8 mouse cellular contexts compared by ENCODE assay signal in the genomic region with DNA sequence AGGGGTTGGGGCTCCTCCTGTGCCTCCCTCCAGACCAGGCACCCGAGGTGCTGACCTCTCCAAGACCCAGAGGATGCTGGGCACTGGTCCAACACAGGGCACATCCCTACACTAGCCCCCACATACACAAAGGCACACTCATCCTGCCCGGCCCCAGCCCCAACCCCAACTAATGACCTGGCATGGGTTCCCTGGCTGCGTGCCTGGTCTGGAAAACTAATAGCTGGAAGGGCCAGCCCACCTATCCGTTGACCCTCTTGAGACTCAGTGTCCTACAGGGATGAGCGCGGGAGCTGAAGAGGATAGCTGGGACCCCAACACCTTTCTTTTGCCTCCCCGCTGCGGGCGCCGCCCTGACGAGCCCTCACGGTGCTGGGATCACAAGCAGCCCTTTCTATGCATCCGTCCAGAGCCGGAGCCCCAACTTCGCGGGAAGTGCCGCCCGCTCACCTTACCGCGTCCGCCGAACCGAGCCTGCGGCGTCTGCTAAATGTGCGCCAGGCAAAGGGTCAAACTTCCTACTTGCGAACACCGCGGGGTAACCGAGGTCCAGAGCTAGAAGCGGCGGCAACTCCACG. TPM values are rescaled to one million over a fixed set of nuclear protein-coding genes. Genes with fewer than 3 reads are reported as not detected.
DNase-seq lines count a peak whose midpoint lies in the region; ATAC-seq and TF ChIP-seq lines count a peak whose summit lies in the region.

No protein-coding gene starts in this region.

- no peak for TF ChIP-seq CTCF in kidney, adult 2 months (conservative IDR thresholded peaks at IDR 0.05; ENCODE audit: insufficient read depth, insufficient read length, low read depth, low read length)
- no peak for TF ChIP-seq CTCF in forebrain, postnatal 0 days (IDR thresholded peaks at IDR 0.05; ENCODE audit: low read depth)
- no peak for TF ChIP-seq CTCF in liver, embryonic 14.5 days (IDR thresholded peaks at IDR 0.05; ENCODE audit: low read depth)

- H3K4me3 ChIP-seq in kidney, adult 2 months (ENCODE audit: insufficient read depth, low read depth, low read length), result peak overlapping the region; percentile 36
- peak overlapping the region; percentile 32 for H3K4me3 ChIP-seq in forebrain, postnatal 0 days (ENCODE audit: low read depth, low read length)
- peak overlapping the region; percentile 3 to 49 for H3K4me3 ChIP-seq in liver, embryonic 14.5 days (ENCODE audit: insufficient read depth in 1 of 2, low read depth in 2 of 2, low read length in 2 of 2)

- H3K9ac ChIP-seq in forebrain, postnatal 0 days, result no peak overlapping the region
- peak overlapping the region; percentile 27; the same call in 1 of the 2 replicates for H3K9ac ChIP-seq in liver, embryonic 14.5 days (replicated peaks)

- TF ChIP-seq POLR2A in kidney, adult 2 months (IDR thresholded peaks at IDR 0.05; ENCODE audit: low read depth, low read length), result no peak

- peak; percentile 35 for DNase-seq in kidney, adult 2 months
- no peak for DNase-seq in kidney, adult 11 months
- DNase-seq in brain, adult 2 months (ENCODE audit: low read depth, low spot score), result peak; percentile 53
- DNase-seq in forebrain, postnatal 0 days, result no peak
- no peak for DNase-seq in liver, embryonic 14.5 days (ENCODE audit: low read depth in 3 of 3, low spot score in 3 of 3)
- no peak for DNase-seq in spleen, postnatal 36 days (ENCODE audit: low spot score in 2 of 2)
- DNase-seq in gastrocnemius, postnatal 14 days, result no peak
- DNase-seq in urinary bladder, postnatal 25 days (ENCODE audit: low spot score), result no peak

- H3K4me2 ChIP-seq in forebrain, postnatal 0 days (ENCODE audit: low read depth), result peak overlapping the region; percentile 50
- H3K4me2 ChIP-seq in liver, embryonic 14.5 days (ENCODE audit: low read depth), result peak overlapping the region; percentile 66

- no peaks in the 10 kb centered on the region for H3K9me3 ChIP-seq in forebrain, postnatal 0 days (ENCODE audit: low read length)
- H3K9me3 ChIP-seq in liver, embryonic 14.5 days (ENCODE audit: control insufficient read depth, low read length), result no peaks in the 10 kb centered on the region

- no peaks in the 10 kb centered on the region for H3K27me3 ChIP-seq in kidney, adult 2 months (replicated peaks; ENCODE audit: control insufficient read depth, insufficient read depth, low read length)
- peaks cover 34% of the 10 kb centered on the region for H3K27me3 ChIP-seq in forebrain, postnatal 0 days (ENCODE audit: insufficient read depth, low read length)
- peaks cover 47% of the 10 kb centered on the region for H3K27me3 ChIP-seq in liver, embryonic 14.5 days (ENCODE audit: control insufficient read depth, insufficient read depth, low read length)

- ATAC-seq in forebrain, postnatal 0 days, result no peak
- no peak; the same call in 1 of the 2 replicates for ATAC-seq in liver, embryonic 14.5 days (ENCODE audit: insufficient read depth)

- H3K4me1 ChIP-seq in kidney, adult 2 months (ENCODE audit: control insufficient read depth, insufficient read depth, low read length), result peaks cover 3% of the 10 kb centered on the region; the same call in 1 of the 2 replicates
- H3K4me1 ChIP-seq in forebrain, postnatal 0 days (ENCODE audit: insufficient read depth), result no peaks in the 10 kb centered on the region
- peaks cover 23 to 24% of the 10 kb centered on the region in 2 experiments for H3K4me1 ChIP-seq in liver, embryonic 14.5 days (replicated peaks; ENCODE audit: control insufficient read depth in 2 of 2, insufficient read depth in 2 of 2, low read length in 1 of 2)

- 2% methylated on average over 33 of the region's 33 CpGs for WGBS in kidney, adult 2 months
- WGBS in forebrain, postnatal 0 days, result 1% methylated on average over 33 of the region's 33 CpGs
- 3% methylated on average over 33 of the region's 33 CpGs for WGBS in liver, embryonic 14.5 days (ENCODE audit: insufficient replicate concordance)

- intact Hi-C loops in gastrocnemius, postnatal 14 days (cut with DNase I; ENCODE audit: low total_unique reads), result no loop called here

- no peak for TF ChIP-seq EP300 in liver, embryonic 14.5 days (IDR thresholded peaks at IDR 0.05; ENCODE audit: low read depth)

- H3K27ac ChIP-seq in kidney, adult 2 months (ENCODE audit: insufficient read depth, low read depth, low read length), result peak overlapping the region; percentile 21
- H3K27ac ChIP-seq in forebrain, postnatal 0 days (ENCODE audit: low read depth, low read length), result no peak overlapping the region
- no peak overlapping the region for H3K27ac ChIP-seq in liver, embryonic 14.5 days

- H3K36me3 ChIP-seq in kidney, adult 2 months (ENCODE audit: control insufficient read depth, insufficient read depth, low read length), result no peaks in the 10 kb centered on the region
- no peaks in the 10 kb centered on the region for H3K36me3 ChIP-seq in forebrain, postnatal 0 days (ENCODE audit: insufficient read depth)
- no peaks in the 10 kb centered on the region for H3K36me3 ChIP-seq in liver, embryonic 14.5 days (replicated peaks; ENCODE audit: control insufficient read depth, insufficient read depth, low read depth)

RNA-seq across cellular contexts. Expression of gene A930017K11Rik, which starts 1.1 kb away (rescaled TPM):
- polyA plus RNA-seq in kidney, adult 2 months (2012; rRNA removed), result 7.2 and 8.3 TPM in 2 replicates
- 0.10 TPM in 1 of 2 replicates, not detected in the other for total RNA-seq in forebrain, postnatal 0 days (2014; rRNA removed)
- polyA plus RNA-seq in forebrain, postnatal 0 days (2015; fragmentation: Nextera tagmentation; extraction: Ambion mirVana), result 0.07 TPM in 1 of 2 replicates, not detected in the other
- 0.16 and 0.24 TPM in 2 replicates for polyA plus RNA-seq in liver, embryonic 14.5 days (2012; rRNA removed)
- 0.13 and 0.37 TPM in 2 replicates for polyA plus RNA-seq in liver, embryonic 14.5 days (2014; fragmentation: Nextera tagmentation; extraction: Ambion mirVana)
- not detected for total RNA-seq in gastrocnemius, postnatal 14 days (2021)

RNA-seq across cellular contexts. Expression of gene Nhlrc4, which starts 6.6 kb away (rescaled TPM):
- polyA plus RNA-seq in kidney, adult 2 months (2012; rRNA removed), result 16.0 and 21.0 TPM in 2 replicates
- total RNA-seq in forebrain, postnatal 0 days (2014; rRNA removed), result not detected in 2 replicates
- 0.44 TPM in 1 of 2 replicates, not detected in the other for polyA plus RNA-seq in forebrain, postnatal 0 days (2015; fragmentation: Nextera tagmentation; extraction: Ambion mirVana)
- polyA plus RNA-seq in liver, embryonic 14.5 days (2012; rRNA removed), result 4.3 and 8.9 TPM in 2 replicates
- 1.9 and 4.6 TPM in 2 replicates for polyA plus RNA-seq in liver, embryonic 14.5 days (2014; fragmentation: Nextera tagmentation; extraction: Ambion mirVana)
- not detected for total RNA-seq in gastrocnemius, postnatal 14 days (2021)

RNA-seq across cellular contexts. Expression of gene Pigq, which starts 6.6 kb away (rescaled TPM):
- polyA plus RNA-seq in kidney, adult 2 months (2012; rRNA removed), result 236 and 270 TPM in 2 replicates
- 42.2 and 50.6 TPM in 2 replicates for total RNA-seq in forebrain, postnatal 0 days (2014; rRNA removed)
- 58.1 and 63.7 TPM in 2 replicates for polyA plus RNA-seq in forebrain, postnatal 0 days (2015; fragmentation: Nextera tagmentation; extraction: Ambion mirVana)
- polyA plus RNA-seq in liver, embryonic 14.5 days (2012; rRNA removed), result 270 and 414 TPM in 2 replicates
- 170 and 186 TPM in 2 replicates for polyA plus RNA-seq in liver, embryonic 14.5 days (2014; fragmentation: Nextera tagmentation; extraction: Ambion mirVana)
- 10 to 100 TPM; 29.8 to 30.2 TPM for total RNA-seq in gastrocnemius, postnatal 14 days (2021)

RNA-seq across cellular contexts. Expression of gene Rab40c, which starts 31.8 kb away (rescaled TPM):
- 31.3 and 34.8 TPM in 2 replicates for polyA plus RNA-seq in kidney, adult 2 months (2012; rRNA removed)
- total RNA-seq in forebrain, postnatal 0 days (2014; rRNA removed), result 30.9 and 31.4 TPM in 2 replicates
- 40.3 and 46.1 TPM in 2 replicates for polyA plus RNA-seq in forebrain, postnatal 0 days (2015; fragmentation: Nextera tagmentation; extraction: Ambion mirVana)
- polyA plus RNA-seq in liver, embryonic 14.5 days (2012; rRNA removed), result 6.4 and 7.8 TPM in 2 replicates
- 3.4 and 3.8 TPM in 2 replicates for polyA plus RNA-seq in liver, embryonic 14.5 days (2014; fragmentation: Nextera tagmentation; extraction: Ambion mirVana)
- 10 to 100 TPM; 10.1 to 10.3 TPM for total RNA-seq in gastrocnemius, postnatal 14 days (2021)

RNA-seq across cellular contexts. Expression of gene Capn15, which starts 34.3 kb away (rescaled TPM):
- polyA plus RNA-seq in kidney, adult 2 months (2012; rRNA removed), result 24.0 and 31.6 TPM in 2 replicates
- total RNA-seq in forebrain, postnatal 0 days (2014; rRNA removed), result 24.7 and 24.9 TPM in 2 replicates
- polyA plus RNA-seq in forebrain, postnatal 0 days (2015; fragmentation: Nextera tagmentation; extraction: Ambion mirVana), result 11.4 and 15.2 TPM in 2 replicates
- polyA plus RNA-seq in liver, embryonic 14.5 days (2012; rRNA removed), result 7.7 and 9.0 TPM in 2 replicates
- 8.3 and 11.8 TPM in 2 replicates for polyA plus RNA-seq in liver, embryonic 14.5 days (2014; fragmentation: Nextera tagmentation; extraction: Ambion mirVana)
- 1 to 10 TPM; 4.3 to 5.9 TPM for total RNA-seq in gastrocnemius, postnatal 14 days (2021)

Comparison
In these comparisons a context has a peak if more than half of its experiments do, and no peak if none do; other contexts are left out.
1. DNase-seq: peak in kidney, adult 2 months (single experiment) and brain, adult 2 months (single experiment); none in kidney, adult 11 months (single experiment), forebrain, postnatal 0 days (single experiment), liver, embryonic 14.5 days (0 of 3), spleen, postnatal 36 days (0 of 2), gastrocnemius, postnatal 14 days (single experiment) and urinary bladder, postnatal 25 days (single experiment).
2. Peak in every context shown above with its lines, with median percentiles within 50 percentile points of each other: H3K4me3 ChIP-seq.